Mouse (Mus musculus) CH12.LX (cell line): ENCODE data around the gene Lamc1. TPM values are rescaled to one million over a fixed set of nuclear protein-coding genes. Genes with fewer than 3 reads are reported as not detected.
"Not testable (repeated sequence)": the region's sequence is repeated elsewhere in the genome, so short reads cannot be mapped to it uniquely, and the experiment has no call there.

Experiments used
- DNase-seq: peaks from one replicate; pipeline ENCODE4 v3.0.0-alpha.2; 2013; ENCODE audit errors: extremely low read depth
- H3K27ac ChIP-seq: 2 replicates; pipeline ENCODE4 v1.5.1; 2012; ENCODE audit warnings: low read depth, mild to moderate bottlenecking, control low read depth, moderate library complexity; ENCODE audit not compliant: insufficient read depth
- H3K27me3 ChIP-seq: replicated peaks from 2 replicates; pipeline ENCODE3; 2012; ENCODE audit warnings: inconsistent platforms
- H3K36me3 ChIP-seq, 2 experiments: replicated peaks in 1 of 2; 2 replicates each; pipeline versions ENCODE3 to v1.6.1; 2012; ENCODE audit warnings: inconsistent platforms in 1 of 2, low read length in 1 of 2, mild to moderate bottlenecking in 1 of 2, mixed read lengths in 1 of 2, moderate library complexity in 1 of 2; ENCODE audit not compliant: control insufficient read depth in 1 of 2, insufficient read depth in 1 of 2
- H3K4me1 ChIP-seq, 2 experiments: 2 replicates each; pipeline ENCODE4 v1.6.1; 2012; ENCODE audit warnings: inconsistent platforms in 1 of 2, moderate library complexity in 1 of 2; ENCODE audit not compliant: insufficient read depth in 2 of 2, control insufficient read depth in 1 of 2
- H3K4me2 ChIP-seq: 2 replicates; pipeline ENCODE4 v1.6.1; 2012; ENCODE audit warnings: low read depth, mild to moderate bottlenecking, control low read depth; ENCODE audit not compliant: poor library complexity, insufficient read depth, severe bottlenecking
- H3K4me3 ChIP-seq, 3 experiments: fragments of 150-350 bp in 1 of 3; sonication (generic) in 1 of 3; replicated peaks in 1 of 3; 2 replicates each; pipeline versions ENCODE3 to v1.5.1; 2011 to 2012; ENCODE audit warnings: low read depth in 2 of 3, low read length in 2 of 3, mild to moderate bottlenecking in 2 of 3, moderate library complexity in 2 of 3, control low read depth in 1 of 3, improper control_type of control experiment in 1 of 3, inconsistent platforms in 1 of 3, mixed read lengths in 1 of 3; ENCODE audit not compliant: poor library complexity in 1 of 3
- H3K79me2 ChIP-seq: replicated peaks from 2 replicates; pipeline ENCODE4 v1.6.1; 2012; ENCODE audit warnings: mild to moderate bottlenecking, moderate library complexity; ENCODE audit not compliant: control insufficient read depth, poor library complexity, insufficient read depth, severe bottlenecking; ENCODE audit errors: extremely low read depth
- H3K9ac ChIP-seq: 2 replicates; pipeline ENCODE4 v1.6.1; 2012; ENCODE audit warnings: low read depth, mild to moderate bottlenecking, control low read depth, moderate library complexity; ENCODE audit not compliant: insufficient read depth
- H3K9me3 ChIP-seq: replicated peaks from 2 replicates; pipeline ENCODE3; 2012; ENCODE audit warnings: low read length, inconsistent platforms, mixed read lengths
- BHLHE40 ChIP-seq: IDR thresholded peaks from 2 replicates; pipeline ENCODE4 v1.6.1; 2011; ENCODE audit warnings: mild to moderate bottlenecking, low read depth, low read length, improper control_type of control experiment
- ELF1 ChIP-seq: IDR thresholded peaks from 2 replicates; pipeline ENCODE4 v1.6.1; 2014; ENCODE audit warnings: low read depth, mild to moderate bottlenecking, inconsistent platforms, low read length, improper control_type of control experiment
- EP300 ChIP-seq: IDR thresholded peaks from 2 replicates; pipeline ENCODE4 v1.6.1; 2011; ENCODE audit warnings: low read length, improper control_type of control experiment
- HCFC1 ChIP-seq: IDR thresholded peaks from 2 replicates; pipeline ENCODE4 v1.6.1; 2012; ENCODE audit warnings: low read depth, mild to moderate bottlenecking, inconsistent platforms, low read length, improper control_type of control experiment
- IRF4 ChIP-seq: IDR thresholded peaks from 2 replicates; pipeline ENCODE4 v1.6.1; 2014; ENCODE audit warnings: low read depth, mild to moderate bottlenecking, inconsistent platforms, low read length, improper control_type of control experiment
- JUND ChIP-seq: conservative IDR thresholded peaks from 2 replicates; pipeline ENCODE4 v1.6.1; 2011; ENCODE audit warnings: low read depth, low read length, improper control_type of control experiment
- KAT2A ChIP-seq: IDR thresholded peaks from 2 replicates; pipeline ENCODE4 v1.6.1; 2012; ENCODE audit warnings: low read length, improper control_type of control experiment, inconsistent platforms; ENCODE audit not compliant: insufficient replicate concordance
- MAFK ChIP-seq: IDR thresholded peaks from 2 replicates; pipeline ENCODE4 v1.6.1; 2011; ENCODE audit warnings: low read length, improper control_type of control experiment; ENCODE audit not compliant: insufficient replicate concordance
- MAX ChIP-seq: IDR thresholded peaks from 2 replicates; pipeline ENCODE4 v1.6.1; 2011; ENCODE audit warnings: low read length, improper control_type of control experiment
- MEF2A ChIP-seq: IDR thresholded peaks from 2 replicates; pipeline ENCODE4 v1.6.1; 2014; ENCODE audit warnings: low read depth, mild to moderate bottlenecking, inconsistent platforms, low read length, improper control_type of control experiment, borderline replicate concordance
- NELFE ChIP-seq: IDR thresholded peaks from 2 replicates; pipeline ENCODE4 v1.6.1; 2011; ENCODE audit warnings: low read depth, low read length, improper control_type of control experiment
- PAX5 ChIP-seq: IDR thresholded peaks from 2 replicates; pipeline ENCODE4 v1.6.1; 2012; ENCODE audit warnings: low read length, inconsistent platforms, mixed read lengths
- RAD21 ChIP-seq: IDR thresholded peaks from 2 replicates; pipeline ENCODE4 v1.6.1; 2011; ENCODE audit warnings: low read depth, mild to moderate bottlenecking, low read length, improper control_type of control experiment, moderate library complexity
- SIN3A ChIP-seq: IDR thresholded peaks from 2 replicates; pipeline ENCODE4 v1.6.1; 2012; ENCODE audit warnings: low read length, improper control_type of control experiment, inconsistent platforms
- TCF12 ChIP-seq: IDR thresholded peaks from 2 replicates; pipeline ENCODE4 v1.6.1; 2014; ENCODE audit warnings: low read depth, mild to moderate bottlenecking, inconsistent platforms, low read length, improper control_type of control experiment
- USF1 ChIP-seq: IDR thresholded peaks from 2 replicates; pipeline ENCODE4 v1.6.1; 2014; ENCODE audit warnings: low read depth, mild to moderate bottlenecking, inconsistent platforms, low read length, improper control_type of control experiment
- USF2 ChIP-seq: conservative IDR thresholded peaks from 2 replicates; pipeline ENCODE4 v1.6.1; 2011; ENCODE audit warnings: low read depth, low read length, improper control_type of control experiment
- ZC3H11A ChIP-seq: IDR thresholded peaks from 2 replicates; pipeline ENCODE4 v1.6.1; 2012; ENCODE audit warnings: low read depth, mild to moderate bottlenecking, inconsistent platforms, low read length, improper control_type of control experiment
- ZMIZ1 ChIP-seq: IDR thresholded peaks from 2 replicates; pipeline ENCODE4 v1.6.1; 2012; ENCODE audit warnings: low read depth, mild to moderate bottlenecking, inconsistent platforms, low read length, improper control_type of control experiment
- dilution Hi-C: fragments of 300-500 bp; cut with MboI; formaldehyde crosslinking; loops from 2 replicates; pipeline ENCODE4 v1.14.3; 2020; ENCODE audit warnings: low sequenced_read_pairs; ENCODE audit not compliant: extremely low pct_unique_long_range_greater_than_20kb, extremely low pct_ligation_motif_present
- in situ Hi-C: fragments of 300-500 bp; cut with MboI; formaldehyde crosslinking; loops from 3 replicates; pipeline ENCODE4 v1.14.3; 2019; ENCODE audit warnings: low sequenced_read_pairs, low pct_ligation_motif_present, low pct_unique_long_range_greater_than_20kb, mixed read lengths
- polyA plus RNA-seq: library from polyadenylated mRNA; unstranded; fragments of >175 nt; gene quantifications from 2 replicates; pipeline ENCODE4 v1.2.1, GENCODE M21; 2012; ENCODE audit warnings: low read depth; ENCODE audit not compliant: insufficient read length
- total RNA-seq, 2 experiments: library from RNA; depleted of rRNA; stranded (reverse); fragments of 300-350 nt in 1 of 2; fragments of >200 nt in 1 of 2; gene quantifications; 2 replicates each; pipeline ENCODE4 v1.2.3; 2012 to 2014

The Lamc1 gene
- total and polyA plus RNA-seq, 3 experiments = 5.7 to 16.7 (median 10.5) TPM

GRCm38 (mm10) chr1:153299436-153299835, 33.1 kb downstream of the Lamc1 start:
- TF ChIP-seq MAX = 0 out of 2 replicates have a peak, but pooled peaks have one; percentile 22
- H3K27ac ChIP-seq, H3K9me3 ChIP-seq, dilution Hi-C loops, H3K36me3 ChIP-seq, H3K4me2 ChIP-seq, H3K27me3 ChIP-seq, H3K9ac ChIP-seq, in situ Hi-C loops, H3K4me3 ChIP-seq, H3K79me2 ChIP-seq: not testable (repeated sequence)
- peak; percentile 35 for DNase-seq
- peaks cover 5 to 16% of the 10 kb centered on the region in 2 experiments; a peak in 2 of 4 replicates for H3K4me1 ChIP-seq

GRCm38 (mm10) chr1:153297774-153298363, 34.7 kb downstream of the Lamc1 start:
- DNase-seq, H3K27ac ChIP-seq, dilution Hi-C loops, H3K79me2 ChIP-seq, H3K9me3 ChIP-seq, in situ Hi-C loops, H3K27me3 ChIP-seq, H3K9ac ChIP-seq, H3K4me3 ChIP-seq, H3K4me2 ChIP-seq, H3K36me3 ChIP-seq: not testable (repeated sequence)
- peaks cover 5 to 15% of the 10 kb centered on the region in 2 experiments; a peak in 2 of 4 replicates for H3K4me1 ChIP-seq

- TF ChIP-seq MAFK (peak; percentile 80), IRF4 (no peak), NELFE (no peak), USF2 (no peak)
- dilution Hi-C loops = no loop called here
Measured at GRCm38 (mm10) chr1:153296035-153296434, 36.6 kb downstream of the Lamc1 start.

GRCm38 (mm10) chr1:153292892-153293291, 39.7 kb downstream of the Lamc1 start:
- Histone ChIP-seq H3K36me3 (peaks cover 0 to 2% of the 10 kb centered on the region in 2 experiments), H3K4me1 (peaks cover 8 to 21% of the 10 kb centered on the region in 2 experiments), H3K27ac (no peak overlapping the region), H3K9ac (no peak overlapping the region), H3K27me3 (no peaks in the 10 kb centered on the region), H3K79me2 (no peaks in the 10 kb centered on the region; the same call in 1 of the 2 replicates), H3K4me3 (no peak overlapping the region), H3K9me3 (peaks cover 2% of the 10 kb centered on the region), H3K4me2 (no peak overlapping the region)
- in situ Hi-C loops = no loop called here
- DNase-seq = no peak
- dilution Hi-C loops = no loop called here
- no peak for TF ChIP-seq EP300
- TF ChIP-seq HCFC1 = no peak
- no peak for TF ChIP-seq BHLHE40
- no peak for TF ChIP-seq RAD21
- TF ChIP-seq ZMIZ1 = no peak
- TF ChIP-seq MAX = no peak
- no peak for TF ChIP-seq JUND
- TF ChIP-seq ZC3H11A = no peak
- no peak for TF ChIP-seq ELF1
- TF ChIP-seq NELFE = no peak
- TF ChIP-seq SIN3A = no peak
- TF ChIP-seq TCF12 = no peak
- no peak for TF ChIP-seq USF1
- no peak for TF ChIP-seq KAT2A
- TF ChIP-seq MEF2A = no peak
- no peak for TF ChIP-seq PAX5

More at GRCm38 (mm10) chr1:153296035-153296434, 36.6 kb downstream of the Lamc1 start:
- H3K79me2 ChIP-seq = no peaks in the 10 kb centered on the region; the same call in 1 of the 2 replicates
- no peak overlapping the region for H3K4me2 ChIP-seq
- H3K4me3 ChIP-seq = no peak overlapping the region
- no peak for DNase-seq
- H3K27ac ChIP-seq = no peak overlapping the region
- H3K36me3 ChIP-seq = peaks cover 0 to 3% of the 10 kb centered on the region in 2 experiments
- H3K4me1 ChIP-seq = peaks cover 10 to 24% of the 10 kb centered on the region in 2 experiments
- no peak overlapping the region for H3K9ac ChIP-seq
- in situ Hi-C loops = no loop called here
- peaks cover 3% of the 10 kb centered on the region for H3K9me3 ChIP-seq
- H3K27me3 ChIP-seq = no peaks in the 10 kb centered on the region
